In genomic region chr1:131976886-131977285, GRCm38 (mm10) we compare ENCODE assay signal across 22 mouse cellular contexts.
"Had no signal": no experiment of that assay in that cellular context is flagged by ENCODE, and none has a peak within 500 bp of the region (broad histone marks: within the 10 kb centered on the region; RNA-seq: fewer than 3 reads in every experiment).

No protein-coding gene starts in this region.

- H3K36me3 ChIP-seq: limb, embryonic 12.5 days; limb, embryonic 15.5 days; liver, embryonic 13.5 days; midbrain, embryonic 15.5 days; neural tube, embryonic 15.5 days had no signal

- H3K4me2 ChIP-seq: limb, embryonic 12.5 days; limb, embryonic 15.5 days; liver, embryonic 13.5 days; lung, embryonic 14.5 days; midbrain, embryonic 11.5 days; midbrain, embryonic 15.5 days; neural tube, embryonic 12.5 days; neural tube, embryonic 15.5 days had no signal

- H3K9ac ChIP-seq: limb, embryonic 12.5 days; limb, embryonic 15.5 days; liver, embryonic 13.5 days; lung, embryonic 14.5 days; midbrain, embryonic 15.5 days; neural tube, embryonic 12.5 days; neural tube, embryonic 15.5 days had no signal

- H3K27me3 ChIP-seq: limb, embryonic 15.5 days; liver, embryonic 13.5 days; midbrain, embryonic 15.5 days; neural tube, embryonic 12.5 days; neural tube, embryonic 15.5 days had no signal

- H3K4me3 ChIP-seq: limb, embryonic 12.5 days; limb, embryonic 15.5 days; liver, embryonic 13.5 days; megakaryocyte, embryonic 14.5 days; midbrain, embryonic 15.5 days; neural tube, embryonic 12.5 days; neural tube, embryonic 15.5 days had no signal

- H3K27ac ChIP-seq: limb, embryonic 12.5 days; limb, embryonic 15.5 days; liver, embryonic 13.5 days; midbrain, embryonic 15.5 days; neural tube, embryonic 12.5 days; neural tube, embryonic 15.5 days had no signal

- DNase-seq: kidney, adult 18-20 months; kidney, adult 9 months; kidney, postnatal 14 days; kidney, postnatal 4 days; left cerebral cortex, postnatal 4 days; liver, embryonic 13.5 days; lung, embryonic 14.5 days; lung, postnatal 10 days; lung, postnatal 36 days; right cerebral cortex, adult 18-20 months; right cerebral cortex, postnatal 14 days; right cerebral cortex, postnatal 4 days; thymus, adult 18-20 months; thymus, postnatal 36 days had no signal

- ATAC-seq: intestine, embryonic 16.5 days; midbrain, embryonic 15.5 days had no signal

- H3K9me3 ChIP-seq: limb, embryonic 12.5 days; limb, embryonic 15.5 days; liver, embryonic 13.5 days; megakaryocyte, embryonic 14.5 days; midbrain, embryonic 15.5 days; neural tube, embryonic 12.5 days; neural tube, embryonic 15.5 days had no signal
